Mouse (Mus musculus) embryonic facial prominence, embryonic 15.5 days (tissue): ENCODE measurements around the gene Arhgap8. TPM values are rescaled to one million over a fixed set of nuclear protein-coding genes. Genes with fewer than 3 reads are reported as not detected.

ENCODE experiments used
- ATAC-seq: fragments of 200-750 bp; cut with Nextera tagmentation; 2 replicates; pipeline ENCODE4 v1.8.0; 2017; ENCODE audit warnings: low read depth, moderate TSS enrichment; ENCODE audit not compliant: insufficient number of reproducible peaks, low FRiP score, low TSS enrichment
- H3K27ac ChIP-seq: fragments of 300-500 bp; sonication (generic); replicated peaks from 2 replicates; pipeline ENCODE4 v1.5.1; 2015; ENCODE audit warnings: mild to moderate bottlenecking, inconsistent platforms
- H3K27me3 ChIP-seq: fragments of 300-500 bp; sonication (generic); 2 replicates; pipeline ENCODE4 v1.6.1; 2015; ENCODE audit warnings: inconsistent platforms
- H3K36me3 ChIP-seq: fragments of 300-500 bp; sonication (generic); 2 replicates; pipeline ENCODE4 v1.6.1; 2015; ENCODE audit warnings: mild to moderate bottlenecking, inconsistent platforms
- H3K4me1 ChIP-seq: fragments of 300-500 bp; sonication (generic); 2 replicates; pipeline ENCODE4 v1.6.1; 2015; ENCODE audit warnings: inconsistent platforms
- H3K4me2 ChIP-seq: fragments of 300-500 bp; sonication (generic); replicated peaks from 2 replicates; pipeline ENCODE4 v1.6.1; 2015; ENCODE audit warnings: mild to moderate bottlenecking, inconsistent platforms
- H3K4me3 ChIP-seq: fragments of 300-500 bp; sonication (generic); replicated peaks from 2 replicates; pipeline ENCODE4 v1.5.1; 2015; ENCODE audit warnings: mild to moderate bottlenecking, inconsistent platforms
- H3K9ac ChIP-seq: fragments of 300-500 bp; sonication (generic); 2 replicates; pipeline ENCODE4 v1.6.1; 2015; ENCODE audit warnings: inconsistent platforms
- H3K9me3 ChIP-seq: fragments of 300-500 bp; sonication (generic); replicated peaks from 2 replicates; pipeline ENCODE4 v1.6.1; 2016; ENCODE audit warnings: inconsistent platforms
- WGBS: fragments of 180-500 bp; shearing (Covaris S2); methylation state at CpG from one replicate; pipeline ENCODE4 v1.1.7; 2015; 5-methylcytosine and 5-hydroxymethylcytosine counted together
- polyA plus RNA-seq: library from polyadenylated mRNA; unstranded; fragments of >200 nt; fragmentation: Nextera tagmentation; extraction: Ambion mirVana; gene quantifications from 2 replicates; pipeline ENCODE4 v1.2.1, GENCODE M21; 2015

The Arhgap8 gene
- polyA plus RNA-seq = 4.8 and 6.3 TPM in 2 replicates

DNA sequence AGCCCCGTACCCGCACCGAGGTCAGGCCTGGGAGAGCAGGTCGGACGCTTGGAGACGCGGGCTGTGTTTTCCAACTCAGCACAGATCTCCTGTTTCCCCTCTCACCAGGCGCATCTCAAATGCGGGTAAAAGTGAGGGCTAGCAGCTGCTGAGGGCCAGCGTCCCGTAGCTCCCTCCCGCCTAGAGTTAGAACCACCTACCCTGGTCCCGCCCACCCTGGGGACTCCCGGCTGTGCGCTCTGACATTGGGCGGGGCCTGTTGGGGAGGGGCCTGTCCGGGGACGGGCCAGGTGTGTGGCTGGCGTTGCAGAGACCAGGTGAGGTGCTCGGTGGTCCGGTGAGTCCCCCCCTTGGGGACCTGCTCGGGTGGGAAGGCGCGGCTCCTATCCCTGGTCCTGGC lies at the start of gene Arhgap8:
Gene Arhgap8, plus strand, starts transcription at position 262 of the 400 bp plus-strand sequence.
- 1% methylated on average over 24 of the region's 24 CpGs for WGBS
- Histone ChIP-seq H3K36me3 (no peaks in the 10 kb centered on the region), H3K9me3 (no peaks in the 10 kb centered on the region), H3K27ac (no peak within 1 kb of the TSS), H3K4me2 (peak within 1 kb of the TSS; percentile 77), H3K4me1 (peaks cover 23% of the 10 kb centered on the region), H3K9ac (peak within 1 kb of the TSS; percentile 16; the same call in 1 of the 2 replicates), H3K27me3 (peaks cover 8% of the 10 kb centered on the region), H3K4me3 (peak within 1 kb of the TSS; percentile 42)
- ATAC-seq = peak; percentile 61; the same call in 1 of the 2 replicates

DNA sequence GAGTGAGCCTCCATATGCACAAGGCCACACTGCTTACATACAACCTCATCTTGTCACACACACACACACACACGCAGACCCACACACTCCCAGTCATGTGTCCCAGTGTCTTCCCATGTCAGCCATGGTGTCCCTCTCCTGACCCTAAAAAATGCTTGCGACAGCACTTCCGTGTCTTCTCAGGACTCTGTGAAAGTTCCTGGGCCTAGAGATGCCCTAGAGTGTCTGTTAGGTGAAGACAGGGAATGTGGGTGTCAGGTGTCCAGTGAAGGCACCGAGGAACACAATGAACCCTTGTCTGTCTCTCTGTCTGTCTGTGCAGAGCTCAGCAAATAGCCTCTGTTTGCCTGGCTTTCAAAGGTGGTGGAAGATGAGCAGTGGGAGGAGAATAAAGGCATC lies 49.2 kb upstream of the Arhgap8 start:
- H3K4me3 ChIP-seq = no peak overlapping the region
- no peak overlapping the region for H3K9ac ChIP-seq
- WGBS = 64% methylated on average over 4 of the region's 4 CpGs
- H3K36me3 ChIP-seq = no peaks in the 10 kb centered on the region
- no peak for ATAC-seq
- H3K9me3 ChIP-seq = no peaks in the 10 kb centered on the region
- no peak overlapping the region for H3K27ac ChIP-seq
- no peaks in the 10 kb centered on the region for H3K27me3 ChIP-seq
- peaks cover 10% of the 10 kb centered on the region; the same call in 1 of the 2 replicates for H3K4me1 ChIP-seq
- no peak overlapping the region for H3K4me2 ChIP-seq

DNA sequence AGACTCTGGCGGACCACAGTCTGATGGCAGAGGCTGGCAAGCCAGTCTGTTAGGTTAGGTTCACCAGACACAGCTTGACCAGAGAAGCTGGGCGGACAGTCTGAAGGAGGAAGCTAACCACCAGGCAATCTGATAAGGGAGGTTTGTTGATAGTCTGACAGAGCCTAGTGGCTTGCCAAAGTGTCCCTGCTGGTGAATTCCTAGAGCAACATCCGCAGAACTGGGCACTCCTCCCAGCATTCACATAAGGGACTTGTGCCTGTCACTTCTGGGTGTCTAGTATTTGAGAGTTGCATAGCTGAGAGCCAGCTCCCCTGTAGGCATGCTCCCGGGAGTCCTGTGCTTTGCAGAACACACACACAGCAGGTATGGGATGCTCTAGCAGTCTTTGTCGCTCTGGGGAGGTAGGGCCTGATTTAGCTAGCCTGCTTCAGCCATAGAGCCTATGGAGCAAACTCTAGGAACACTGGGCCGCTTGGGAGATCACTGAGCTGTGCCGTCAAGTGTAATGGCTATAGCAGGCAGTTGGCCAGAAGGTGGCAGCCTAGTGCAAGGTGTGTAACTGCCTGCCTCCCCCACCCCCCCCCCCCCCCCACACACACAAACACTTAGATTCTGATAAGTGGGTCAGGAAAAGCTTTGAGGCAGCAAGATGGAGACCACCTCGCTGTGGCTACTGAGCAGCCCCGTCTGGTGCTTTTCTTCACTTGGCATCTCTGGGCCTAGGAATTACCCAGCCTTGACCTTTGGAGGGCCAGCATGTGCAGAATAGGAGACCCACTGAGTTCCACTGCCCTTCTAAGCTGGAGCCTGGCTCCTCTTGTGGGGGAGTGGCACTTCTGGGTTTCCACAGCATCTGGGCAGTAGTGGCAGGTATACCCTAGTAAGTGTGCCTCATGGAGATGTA lies 48.2 kb upstream of the Arhgap8 start:
- peaks cover 9% of the 10 kb centered on the region; the same call in 1 of the 2 replicates for H3K4me1 ChIP-seq
- ATAC-seq = no peak
- H3K27me3 ChIP-seq = no peaks in the 10 kb centered on the region
- WGBS = 57% methylated on average over 9 of the region's 9 CpGs
- no peak overlapping the region for H3K4me2 ChIP-seq
- no peak overlapping the region for H3K27ac ChIP-seq
- no peaks in the 10 kb centered on the region for H3K36me3 ChIP-seq
- no peaks in the 10 kb centered on the region for H3K9me3 ChIP-seq
- no peak overlapping the region for H3K4me3 ChIP-seq
- H3K9ac ChIP-seq = no peak overlapping the region

DNA sequence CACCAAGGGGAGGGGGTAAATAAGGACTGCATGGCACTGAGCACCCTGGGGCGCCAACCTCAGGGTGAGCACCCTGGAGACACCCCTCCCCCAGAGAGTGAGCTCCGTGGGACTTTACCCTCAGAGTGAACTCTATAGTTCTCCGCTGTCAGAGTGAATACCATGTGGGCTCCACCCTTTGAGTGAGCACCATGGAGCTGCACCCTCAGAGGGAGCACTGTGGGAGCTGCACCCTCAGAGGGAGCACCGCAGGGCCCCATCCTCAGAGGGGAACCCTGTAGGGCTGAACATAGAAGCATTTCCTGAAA lies 47.6 kb upstream of the Arhgap8 start:
- 80% methylated on average over 4 of the region's 4 CpGs for WGBS
- Histone ChIP-seq H3K27me3 (no peaks in the 10 kb centered on the region), H3K4me3 (no peak overlapping the region), H3K9me3 (no peaks in the 10 kb centered on the region), H3K4me1 (peaks cover 9% of the 10 kb centered on the region; the same call in 1 of the 2 replicates), H3K36me3 (no peaks in the 10 kb centered on the region), H3K27ac (no peak overlapping the region), H3K4me2 (no peak overlapping the region), H3K9ac (no peak overlapping the region)
- ATAC-seq = no peak

DNA sequence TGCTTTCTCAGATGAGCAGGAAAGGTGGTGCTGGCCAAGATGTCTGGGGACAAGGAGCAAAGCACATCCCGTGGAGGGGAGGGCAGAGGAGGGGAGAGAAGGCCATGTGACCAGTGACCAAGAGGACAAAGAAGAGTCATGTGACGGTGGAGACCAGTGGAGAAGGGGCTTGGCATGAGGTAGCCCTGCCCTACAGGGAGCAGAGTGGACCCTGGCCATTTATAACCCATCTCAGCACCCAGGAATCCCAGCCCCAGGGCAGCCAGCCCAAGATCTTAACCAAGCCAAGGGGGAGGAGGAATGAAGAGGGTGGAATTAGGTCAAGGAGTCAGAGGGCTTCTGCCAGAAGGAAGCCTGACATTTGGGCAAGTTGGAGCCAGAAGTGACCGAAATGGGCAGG lies 47.2 kb upstream of the Arhgap8 start:
- no peaks in the 10 kb centered on the region for H3K36me3 ChIP-seq
- H3K4me2 ChIP-seq = no peak overlapping the region
- H3K9me3 ChIP-seq = no peaks in the 10 kb centered on the region
- no peak overlapping the region for H3K4me3 ChIP-seq
- H3K9ac ChIP-seq = no peak overlapping the region
- no peak overlapping the region for H3K27ac ChIP-seq
- 63% methylated on average over 3 of the region's 3 CpGs for WGBS
- H3K27me3 ChIP-seq = no peaks in the 10 kb centered on the region
- H3K4me1 ChIP-seq = peaks cover 9% of the 10 kb centered on the region; the same call in 1 of the 2 replicates
- no peak for ATAC-seq

DNA sequence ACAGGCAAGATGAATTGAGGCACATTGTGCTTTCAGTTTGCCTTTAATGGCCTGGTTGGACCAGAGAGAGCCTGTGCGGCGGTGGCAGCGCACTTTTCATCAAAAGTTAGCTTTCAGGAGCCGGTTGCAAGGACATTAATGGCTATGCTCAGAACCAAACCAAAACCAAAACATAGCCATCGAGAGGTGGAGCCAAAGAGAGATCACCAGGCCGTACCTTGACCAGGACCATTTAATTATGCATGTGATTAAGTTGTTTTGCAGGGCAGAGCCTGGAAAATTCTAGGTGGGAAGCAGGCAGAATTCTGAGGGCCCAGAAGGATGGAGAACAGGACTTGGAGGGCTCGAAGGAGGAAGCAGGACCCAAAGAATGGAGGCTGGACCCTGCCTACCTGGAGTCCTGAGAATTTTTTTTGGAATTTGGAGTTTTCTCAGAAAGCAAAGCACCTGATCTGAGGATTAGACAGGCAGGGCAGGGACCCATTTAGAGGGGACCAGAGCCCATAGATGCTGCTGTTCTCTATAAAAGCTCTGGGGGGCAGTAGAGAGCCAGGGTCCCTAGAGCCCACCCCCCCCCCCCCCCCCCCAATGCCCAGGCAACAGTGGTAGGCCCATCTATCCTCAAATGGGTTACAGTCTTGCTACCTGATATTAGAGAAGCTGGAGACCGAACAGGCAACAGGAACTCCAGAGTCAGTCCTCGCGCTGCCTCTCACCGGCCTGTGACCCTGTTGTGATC lies 45.4 kb upstream of the Arhgap8 start:
- ATAC-seq = no peak
- Histone ChIP-seq H3K9me3 (no peaks in the 10 kb centered on the region), H3K27ac (no peak overlapping the region), H3K4me3 (no peak overlapping the region), H3K36me3 (no peaks in the 10 kb centered on the region), H3K27me3 (no peaks in the 10 kb centered on the region), H3K4me2 (no peak overlapping the region), H3K4me1 (peaks cover 9% of the 10 kb centered on the region; the same call in 1 of the 2 replicates), H3K9ac (no peak overlapping the region)
- WGBS = 84% methylated on average over 11 of the region's 11 CpGs

DNA sequence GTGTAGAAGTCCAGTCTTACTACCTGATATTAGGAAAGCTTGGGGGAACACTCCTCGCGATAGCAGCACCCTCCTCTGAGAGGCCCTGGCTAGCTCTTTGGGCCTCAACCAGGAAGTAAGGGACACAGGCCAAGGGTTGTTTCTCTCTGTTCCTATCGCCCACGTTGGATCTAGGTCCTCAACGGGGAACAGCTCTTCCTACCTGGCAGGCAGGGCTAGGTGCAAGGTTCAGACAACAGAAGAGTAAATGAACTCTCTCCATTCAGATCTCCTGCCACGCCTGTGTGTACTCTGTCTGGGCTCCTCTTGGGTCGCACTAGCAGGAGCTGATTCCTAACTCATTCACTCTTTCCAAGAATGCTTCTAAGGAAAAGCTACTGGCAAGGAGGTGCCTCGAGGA lies 44.5 kb upstream of the Arhgap8 start:
- H3K4me1 ChIP-seq = peaks cover 6% of the 10 kb centered on the region; the same call in 1 of the 2 replicates
- no peak for ATAC-seq

DNA sequence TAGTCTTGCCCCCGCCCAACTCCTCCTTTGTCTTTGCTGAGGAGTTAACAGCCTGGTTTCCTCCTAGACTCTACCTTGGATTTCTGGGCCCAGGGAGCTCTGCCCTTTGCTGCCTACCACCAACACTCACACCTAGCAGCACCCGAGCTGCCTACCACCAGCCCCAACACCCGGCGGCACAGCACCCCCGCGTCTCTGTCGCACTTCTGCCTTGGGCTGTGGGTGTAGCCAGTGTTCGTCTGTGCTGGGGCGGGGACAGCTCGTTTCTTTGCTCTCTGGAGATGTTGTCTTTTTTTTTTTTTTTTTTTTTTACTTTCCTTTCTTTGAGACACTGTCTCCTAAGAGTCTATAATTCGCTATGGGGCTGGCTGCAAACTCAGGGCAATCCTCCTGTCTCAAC lies 41.9 kb upstream of the Arhgap8 start:
- WGBS = 54% methylated on average over 11 of the region's 11 CpGs
- peaks cover 21% of the 10 kb centered on the region for H3K4me1 ChIP-seq
- no peak for ATAC-seq

More for the DNA sequence above, 44.5 kb upstream of the Arhgap8 start:
- no peaks in the 10 kb centered on the region for H3K36me3 ChIP-seq
- no peak overlapping the region for H3K4me2 ChIP-seq
- H3K9ac ChIP-seq = no peak overlapping the region
- H3K9me3 ChIP-seq = no peaks in the 10 kb centered on the region
- WGBS = 69% methylated on average over 8 of the region's 8 CpGs
- no peaks in the 10 kb centered on the region for H3K27me3 ChIP-seq
- H3K4me3 ChIP-seq = no peak overlapping the region
- no peak overlapping the region for H3K27ac ChIP-seq

DNA sequence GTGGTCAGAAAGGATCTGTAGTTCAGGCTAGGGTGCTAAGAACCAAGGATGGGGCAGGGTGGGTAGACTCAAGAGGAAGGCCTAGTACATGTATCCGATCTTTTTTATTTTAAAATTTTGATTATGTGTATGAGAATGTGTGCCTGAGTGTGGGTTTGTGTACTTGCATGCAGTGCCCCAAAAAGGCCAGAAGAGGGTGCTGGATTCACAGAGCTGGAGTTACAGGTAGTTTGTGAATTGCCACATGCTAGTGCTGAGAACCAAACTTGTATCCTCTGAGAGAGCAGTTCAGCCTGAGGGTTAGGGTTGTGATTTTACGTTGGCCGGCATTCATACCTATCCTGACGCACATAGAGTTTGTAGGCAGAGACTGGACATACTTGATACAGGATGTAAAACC lies 40.8 kb upstream of the Arhgap8 start:
- H3K27ac ChIP-seq = no peak overlapping the region
- no peaks in the 10 kb centered on the region for H3K9me3 ChIP-seq
- no peak for ATAC-seq
- H3K27me3 ChIP-seq = no peaks in the 10 kb centered on the region
- no peaks in the 10 kb centered on the region for H3K36me3 ChIP-seq
- H3K4me3 ChIP-seq = no peak overlapping the region
- no peak overlapping the region for H3K9ac ChIP-seq
- WGBS = 95% methylated on average over 4 of the region's 4 CpGs
- peaks cover 21% of the 10 kb centered on the region for H3K4me1 ChIP-seq
- H3K4me2 ChIP-seq = no peak overlapping the region

More for the DNA sequence above, 41.9 kb upstream of the Arhgap8 start:
- H3K9ac ChIP-seq = no peak overlapping the region
- H3K27me3 ChIP-seq = no peaks in the 10 kb centered on the region
- H3K4me2 ChIP-seq = no peak overlapping the region
- H3K36me3 ChIP-seq = no peaks in the 10 kb centered on the region
- no peak overlapping the region for H3K27ac ChIP-seq
- H3K9me3 ChIP-seq = no peaks in the 10 kb centered on the region
- H3K4me3 ChIP-seq = no peak overlapping the region

DNA sequence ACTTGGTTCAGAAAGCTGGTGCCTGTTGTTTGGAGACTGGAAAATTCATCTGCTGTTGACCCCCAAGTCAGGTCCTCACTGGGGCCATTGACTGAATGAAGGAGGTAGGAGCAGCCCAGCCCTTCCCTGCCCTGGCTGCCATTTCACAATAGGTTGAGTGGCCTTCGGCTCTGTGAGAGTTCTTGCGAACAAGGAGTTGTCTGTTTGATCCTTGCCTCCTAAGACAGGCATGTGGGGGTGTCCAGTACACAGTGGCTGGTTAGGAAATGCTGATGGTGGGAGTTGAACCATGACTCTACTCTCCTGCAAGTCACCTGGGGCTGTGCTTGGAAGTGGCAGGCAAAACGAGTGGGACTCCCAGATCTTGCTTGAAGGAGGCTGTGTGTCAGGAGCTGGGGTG lies 40.1 kb upstream of the Arhgap8 start:
- H3K9me3 ChIP-seq = no peaks in the 10 kb centered on the region
- peaks cover 21% of the 10 kb centered on the region for H3K4me1 ChIP-seq
- no peak overlapping the region for H3K9ac ChIP-seq
- no peaks in the 10 kb centered on the region for H3K27me3 ChIP-seq
- no peak overlapping the region for H3K4me2 ChIP-seq
- ATAC-seq = no peak
- no peak overlapping the region for H3K27ac ChIP-seq
- H3K4me3 ChIP-seq = no peak overlapping the region
- WGBS = 66% methylated on average over 3 of the region's 3 CpGs
- H3K36me3 ChIP-seq = no peaks in the 10 kb centered on the region
